Mouse (Mus musculus) heart, embryonic 15.5 days (tissue): ENCODE data around the gene Rnf4. TPM values are rescaled to one million over a fixed set of nuclear protein-coding genes. Genes with fewer than 3 reads are reported as not detected.

ENCODE experiments used
- ATAC-seq: fragments of 200-750 bp; cut with Nextera tagmentation; replicated peaks from 2 replicates; pipeline ENCODE4 v1.8.0; 2017; ENCODE audit warnings: low read depth, moderate TSS enrichment; ENCODE audit not compliant: insufficient number of reproducible peaks, insufficient read depth, low FRiP score
- H3K27ac ChIP-seq: fragments of 300-500 bp; sonication (generic); 2 replicates; pipeline ENCODE4 v1.5.1; 2015; ENCODE audit warnings: mild to moderate bottlenecking, inconsistent platforms
- H3K27me3 ChIP-seq: fragments of 300-500 bp; sonication (generic); 2 replicates; pipeline ENCODE4 v1.6.1; 2015; ENCODE audit warnings: inconsistent platforms
- H3K36me3 ChIP-seq: fragments of 300-500 bp; sonication (generic); 2 replicates; pipeline ENCODE4 v1.6.1; 2015; ENCODE audit warnings: mild to moderate bottlenecking, inconsistent platforms
- H3K4me1 ChIP-seq: fragments of 300-500 bp; sonication (generic); replicated peaks from 2 replicates; pipeline ENCODE4 v1.6.1; 2015; ENCODE audit warnings: inconsistent platforms
- H3K4me2 ChIP-seq: fragments of 300-500 bp; sonication (generic); 2 replicates; pipeline ENCODE4 v1.6.1; 2015; ENCODE audit warnings: inconsistent platforms, mild to moderate bottlenecking, moderate library complexity
- H3K4me3 ChIP-seq: fragments of 300-500 bp; sonication (generic); 2 replicates; pipeline ENCODE4 v1.5.1; 2015; ENCODE audit warnings: mild to moderate bottlenecking, inconsistent platforms
- H3K9ac ChIP-seq: fragments of 300-500 bp; sonication (generic); 2 replicates; pipeline ENCODE4 v1.6.1; 2015; ENCODE audit warnings: mild to moderate bottlenecking, inconsistent platforms
- H3K9me3 ChIP-seq: fragments of 300-500 bp; sonication (generic); replicated peaks from 2 replicates; pipeline ENCODE4 v1.6.1; 2016; ENCODE audit warnings: inconsistent platforms
- WGBS: fragments of 180-500 bp; shearing (Covaris S2); methylation state at CpG from one replicate; pipeline ENCODE4 v1.1.7; 2015; ENCODE audit warnings: mixed read lengths; 5-methylcytosine and 5-hydroxymethylcytosine counted together
- polyA plus RNA-seq: library from polyadenylated mRNA; unstranded; fragments of >200 nt; fragmentation: Nextera tagmentation; extraction: Ambion mirVana; gene quantifications from 2 replicates; pipeline ENCODE4 v1.2.1, GENCODE M21; 2015

Gene Rnf4
- 88.5 and 112 TPM in 2 replicates for polyA plus RNA-seq

DNA sequence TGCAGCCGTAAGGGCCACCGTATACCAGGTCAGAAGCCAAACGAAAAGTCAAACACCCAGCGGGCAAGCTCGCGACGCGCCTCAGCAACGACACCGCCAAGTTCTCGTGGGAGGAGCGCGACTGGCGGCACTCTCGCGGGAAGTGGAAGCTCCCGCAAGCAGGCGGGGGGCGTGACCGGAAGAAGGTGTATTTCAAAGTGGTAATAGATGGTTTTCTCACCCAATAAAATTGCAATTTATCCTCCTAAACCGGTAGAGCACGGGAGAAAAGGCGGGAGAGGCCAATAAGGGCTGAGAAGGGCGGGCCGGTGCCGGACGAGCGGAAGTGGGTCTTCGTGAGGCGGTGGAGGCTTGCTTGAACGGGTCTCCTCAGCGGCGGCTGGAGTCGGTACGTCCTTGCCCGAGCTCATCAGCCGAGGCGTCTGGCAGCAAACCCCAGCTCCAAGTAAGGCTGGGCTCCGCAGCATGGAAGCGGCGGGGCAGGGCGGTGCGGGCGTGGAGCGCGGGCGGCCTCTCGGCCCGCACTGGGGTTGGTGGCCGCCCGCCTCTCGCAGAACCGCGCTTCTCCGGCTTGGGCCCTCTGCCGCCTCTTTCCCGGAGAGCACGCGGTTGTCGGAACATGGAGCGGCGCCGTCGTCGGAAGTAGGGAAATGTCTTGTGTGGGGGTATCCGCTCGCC lies at the start of gene Rnf4:
Gene Rnf4 (plus strand): TSS at position 193 of the 678 bp plus-strand sequence.
- no peaks in the 10 kb centered on the region for H3K9me3 ChIP-seq
- peak; percentile 96 for ATAC-seq
- under 1% methylated on average over 67 of the region's 67 CpGs for WGBS
- H3K9ac ChIP-seq: peak within 1 kb of the TSS; percentile 87
- peak within 1 kb of the TSS; percentile 78 for H3K4me3 ChIP-seq
- peaks cover 17% of the 10 kb centered on the region for H3K4me1 ChIP-seq
- H3K4me2 ChIP-seq: peak within 1 kb of the TSS; percentile 71
- peak within 1 kb of the TSS; percentile 94 for H3K27ac ChIP-seq
- no peaks in the 10 kb centered on the region for H3K27me3 ChIP-seq
- H3K36me3 ChIP-seq: no peaks in the 10 kb centered on the region

- Histone ChIP-seq H3K4me3 (peak overlapping the region; percentile 65), H3K36me3 (no peaks in the 10 kb centered on the region), H3K9ac (no peak overlapping the region), H3K27ac (no peak overlapping the region), H3K4me2 (peak overlapping the region; percentile 96), H3K4me1 (peaks cover 25% of the 10 kb centered on the region), H3K9me3 (no peaks in the 10 kb centered on the region), H3K27me3 (peaks cover 59% of the 10 kb centered on the region)
- WGBS: 6% methylated on average over 11 of the region's 11 CpGs
- no peak for ATAC-seq
Measured at GRCm38 (mm10) chr5:34286516-34286915, 49.6 kb upstream of the Rnf4 start.

DNA sequence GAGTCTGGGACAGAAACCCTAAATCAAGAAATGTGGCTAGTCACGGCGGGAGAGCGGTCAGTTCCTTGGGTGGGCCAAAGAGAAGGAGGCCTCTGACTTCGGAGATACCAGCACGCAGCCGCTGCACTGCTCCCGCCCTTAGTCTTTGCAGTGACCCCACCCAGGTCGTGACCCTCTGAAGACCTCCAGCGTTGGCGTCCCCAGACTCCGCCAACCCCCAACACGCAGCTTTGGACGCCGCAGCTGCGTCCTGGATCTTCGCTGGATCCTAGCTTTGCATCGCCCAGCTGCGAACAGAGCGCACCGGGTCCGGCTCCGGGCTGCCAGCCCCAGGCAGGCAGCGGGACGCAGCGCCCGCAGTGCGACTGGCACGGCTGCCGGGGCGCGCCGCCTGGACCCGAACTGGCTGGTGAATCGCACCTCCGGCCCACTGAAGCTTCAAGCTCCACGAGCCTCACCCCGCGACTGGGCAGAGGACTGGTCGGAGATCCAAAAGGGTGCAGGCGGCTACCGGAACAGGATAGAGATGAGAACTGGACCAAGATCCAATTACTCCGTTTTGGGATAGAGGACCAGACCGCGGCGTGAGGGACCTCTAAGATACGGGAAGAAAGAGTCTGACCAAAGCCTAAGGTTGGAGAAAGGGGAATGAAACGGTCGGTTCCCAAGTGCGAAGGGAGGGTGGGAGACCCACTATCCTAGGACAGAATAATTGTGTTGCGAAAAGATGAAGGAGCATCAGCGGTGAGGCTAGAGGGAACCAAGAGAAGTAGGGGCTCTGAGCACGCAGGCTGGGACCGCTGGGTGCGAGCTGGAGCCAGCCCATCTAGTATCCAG lies 48.9 kb upstream of the Rnf4 start:
- WGBS: 2% methylated on average over 54 of the region's 54 CpGs
- H3K9me3 ChIP-seq: no peaks in the 10 kb centered on the region
- peaks cover 59% of the 10 kb centered on the region for H3K27me3 ChIP-seq
- peak overlapping the region; percentile 96 for H3K4me2 ChIP-seq
- no peak for ATAC-seq
- H3K27ac ChIP-seq: no peak overlapping the region
- H3K4me3 ChIP-seq: peak overlapping the region; percentile 65
- peak overlapping the region; percentile 40; the same call in 1 of the 2 replicates for H3K9ac ChIP-seq
- H3K36me3 ChIP-seq: no peaks in the 10 kb centered on the region
- peaks cover 24% of the 10 kb centered on the region for H3K4me1 ChIP-seq

GRCm38 (mm10) chr5:34287838-34288145 lies 48.3 kb upstream of the Rnf4 start:
- peak overlapping the region; percentile 65 for H3K4me3 ChIP-seq
- under 1% methylated on average over 18 of the region's 18 CpGs for WGBS
- peaks cover 24% of the 10 kb centered on the region for H3K4me1 ChIP-seq
- H3K9me3 ChIP-seq: no peaks in the 10 kb centered on the region
- peak overlapping the region; percentile 40; the same call in 1 of the 2 replicates for H3K9ac ChIP-seq
- H3K4me2 ChIP-seq: peak overlapping the region; percentile 96
- no peak for ATAC-seq
- no peaks in the 10 kb centered on the region for H3K36me3 ChIP-seq
- H3K27me3 ChIP-seq: peaks cover 59% of the 10 kb centered on the region
- no peak overlapping the region for H3K27ac ChIP-seq

- whole genome bisulfite sequencing: under 1% methylated on average over 80 of the region's 83 CpGs
- Histone ChIP-seq H3K4me2 (peak within 1 kb of the TSS; percentile 96), H3K4me3 (peak within 1 kb of the TSS; percentile 65), H3K9ac (peak within 1 kb of the TSS; percentile 40; the same call in 1 of the 2 replicates), H3K36me3 (no peaks in the 10 kb centered on the region), H3K4me1 (peaks cover 24% of the 10 kb centered on the region), H3K27me3 (peaks cover 59% of the 10 kb centered on the region), H3K9me3 (no peaks in the 10 kb centered on the region), H3K27ac (no peak within 1 kb of the TSS)
- ATAC-seq: peak; percentile 85
Measured at GRCm38 (mm10) chr5:34288154-34288716, 47.9 kb upstream of the Rnf4 start, which contains the start of the genes Zfyve28 and Cfap99. TSS of gene Zfyve28 (minus strand) at chr5:34288449. TSS of gene Cfap99 (plus strand) at chr5:34288600.

DNA sequence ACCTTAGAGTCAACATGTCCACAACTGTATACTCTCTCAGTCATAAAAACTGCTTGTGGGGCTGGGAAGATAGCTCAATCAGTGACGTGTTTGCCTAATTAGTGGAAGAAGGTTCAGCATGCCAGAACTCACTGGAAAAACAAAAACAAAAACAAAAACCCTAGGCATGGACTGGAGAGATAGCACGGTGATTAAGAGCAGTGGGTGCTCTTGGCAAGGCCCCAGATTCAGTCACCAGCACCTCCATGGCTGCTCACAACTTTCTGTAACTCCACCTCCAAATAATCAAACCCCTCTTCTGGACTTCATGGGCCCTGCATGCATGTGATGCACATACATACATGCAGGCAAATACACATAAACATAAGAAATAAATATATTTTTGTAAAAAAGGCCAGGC lies 46.8 kb upstream of the Rnf4 start:
- no peak overlapping the region for H3K4me2 ChIP-seq
- no peak for ATAC-seq
- no peaks in the 10 kb centered on the region for H3K36me3 ChIP-seq
- H3K4me1 ChIP-seq: peaks cover 28% of the 10 kb centered on the region
- no peak overlapping the region for H3K27ac ChIP-seq
- H3K4me3 ChIP-seq: no peak overlapping the region
- peaks cover 59% of the 10 kb centered on the region for H3K27me3 ChIP-seq
- H3K9me3 ChIP-seq: no peaks in the 10 kb centered on the region
- H3K9ac ChIP-seq: no peak overlapping the region
- WGBS: 67% methylated on average over 2 of the region's 2 CpGs

GRCm38 (mm10) chr5:34293363-34293762 lies 42.7 kb upstream of the Rnf4 start:
- H3K36me3 ChIP-seq: no peaks in the 10 kb centered on the region
- no peak overlapping the region for H3K4me2 ChIP-seq
- WGBS: 79% methylated on average over 6 of the region's 6 CpGs
- peaks cover 29% of the 10 kb centered on the region for H3K27me3 ChIP-seq
- no peak for ATAC-seq
- peaks cover 20% of the 10 kb centered on the region for H3K4me1 ChIP-seq
- no peak overlapping the region for H3K4me3 ChIP-seq
- H3K9me3 ChIP-seq: no peaks in the 10 kb centered on the region
- no peak overlapping the region for H3K9ac ChIP-seq
- H3K27ac ChIP-seq: no peak overlapping the region

GRCm38 (mm10) chr5:34294696-34295095 lies 41.4 kb upstream of the Rnf4 start:
- no peaks in the 10 kb centered on the region for H3K36me3 ChIP-seq
- H3K9me3 ChIP-seq: no peaks in the 10 kb centered on the region
- no peak overlapping the region for H3K4me3 ChIP-seq
- H3K9ac ChIP-seq: no peak overlapping the region
- no peak overlapping the region for H3K27ac ChIP-seq
- H3K4me1 ChIP-seq: peaks cover 17% of the 10 kb centered on the region
- no peak overlapping the region for H3K4me2 ChIP-seq
- ATAC-seq: peak; percentile 56; the same call in 1 of the 2 replicates
- peaks cover 17% of the 10 kb centered on the region for H3K27me3 ChIP-seq
- 20% methylated on average over 2 of the region's 2 CpGs for WGBS

DNA sequence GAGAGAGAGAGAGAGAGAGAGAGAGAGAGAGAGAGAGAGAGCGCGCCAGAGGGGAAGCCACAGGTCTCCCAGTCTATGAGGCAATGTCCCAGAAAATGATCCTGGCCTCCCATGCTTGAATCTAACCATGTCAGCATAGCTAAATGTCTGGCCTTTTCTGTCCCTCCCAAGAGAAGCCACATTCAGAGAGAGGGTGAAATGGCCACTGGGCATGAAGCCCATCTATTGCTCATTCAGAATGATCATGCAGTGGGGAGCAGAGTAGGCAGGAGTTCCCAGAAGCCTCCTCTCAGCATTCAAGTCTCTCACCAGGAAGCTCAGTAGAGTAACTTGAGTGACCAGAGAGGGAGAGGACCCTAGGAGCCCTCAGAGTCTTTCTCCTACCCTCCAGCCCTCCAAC lies 40.9 kb upstream of the Rnf4 start:
- no peaks in the 10 kb centered on the region for H3K9me3 ChIP-seq
- no peak for ATAC-seq
- no peak overlapping the region for H3K4me3 ChIP-seq
- no peak overlapping the region for H3K4me2 ChIP-seq
- H3K27me3 ChIP-seq: peaks cover 13% of the 10 kb centered on the region
- no peak overlapping the region for H3K9ac ChIP-seq
- H3K4me1 ChIP-seq: peaks cover 17% of the 10 kb centered on the region
- no peaks in the 10 kb centered on the region for H3K36me3 ChIP-seq
- 68% methylated on average over 2 of the region's 2 CpGs for WGBS
- H3K27ac ChIP-seq: no peak overlapping the region

GRCm38 (mm10) chr5:34298061-34298460 lies 38.0 kb upstream of the Rnf4 start:
- Histone ChIP-seq H3K4me1 (peaks cover 17% of the 10 kb centered on the region), H3K27ac (no peak overlapping the region), H3K4me3 (no peak overlapping the region), H3K9me3 (no peaks in the 10 kb centered on the region), H3K4me2 (no peak overlapping the region), H3K9ac (no peak overlapping the region), H3K36me3 (no peaks in the 10 kb centered on the region), H3K27me3 (0 out of 2 replicates have a peak, but pooled peaks cover 9% of the 10 kb centered on the region)
- ATAC-seq: no peak
- 51% methylated on average over 4 of the region's 4 CpGs for WGBS

GRCm38 (mm10) chr5:34298937-34299535 lies 37.1 kb upstream of the Rnf4 start:
- H3K27me3 ChIP-seq: 0 out of 2 replicates have a peak, but pooled peaks cover 9% of the 10 kb centered on the region
- H3K4me3 ChIP-seq: no peak overlapping the region
- H3K4me2 ChIP-seq: no peak overlapping the region
- peaks cover 15% of the 10 kb centered on the region for H3K4me1 ChIP-seq
- no peaks in the 10 kb centered on the region for H3K36me3 ChIP-seq
- no peak overlapping the region for H3K9ac ChIP-seq
- ATAC-seq: no peak
- H3K9me3 ChIP-seq: no peaks in the 10 kb centered on the region
- WGBS: 83% methylated on average over 10 of the region's 10 CpGs
- no peak overlapping the region for H3K27ac ChIP-seq
